Mouse (Mus musculus) hindbrain, embryonic 12.5 days (tissue): ENCODE measurements around the gene Psme2b. TPM values are rescaled to one million over a fixed set of nuclear protein-coding genes. Genes with fewer than 3 reads are reported as not detected.
"Not testable (repeated sequence)": the region's sequence is repeated elsewhere in the genome, so short reads cannot be mapped to it uniquely, and the experiment has no call there.

Experiments
- ATAC-seq: fragments of 200-750 bp; cut with Nextera tagmentation; 2 replicates; pipeline ENCODE4 v1.8.0; 2017; ENCODE audit warnings: moderate TSS enrichment; ENCODE audit not compliant: low FRiP score
- H3K27ac ChIP-seq: fragments of 300-500 bp; sonication (generic); 2 replicates; pipeline ENCODE4 v1.5.1; 2016; ENCODE audit warnings: mild to moderate bottlenecking
- H3K27me3 ChIP-seq: fragments of 300-500 bp; sonication (generic); 2 replicates; pipeline ENCODE4 v1.6.1; 2016; ENCODE audit warnings: mild to moderate bottlenecking
- H3K36me3 ChIP-seq: fragments of 300-500 bp; sonication (generic); 2 replicates; pipeline ENCODE4 v1.6.1; 2016; ENCODE audit warnings: mild to moderate bottlenecking
- H3K4me1 ChIP-seq: fragments of 300-500 bp; sonication (generic); 2 replicates; pipeline ENCODE4 v1.6.1; 2016
- H3K4me2 ChIP-seq: fragments of 300-500 bp; sonication (generic); replicated peaks from 2 replicates; pipeline ENCODE4 v1.6.1; 2016; ENCODE audit warnings: mild to moderate bottlenecking
- H3K4me3 ChIP-seq: fragments of 300-500 bp; sonication (generic); 2 replicates; pipeline ENCODE4 v1.5.1; 2016; ENCODE audit warnings: mild to moderate bottlenecking
- H3K9ac ChIP-seq: fragments of 300-500 bp; sonication (generic); 2 replicates; pipeline ENCODE4 v1.6.1; 2016; ENCODE audit warnings: mild to moderate bottlenecking, moderate library complexity
- H3K9me3 ChIP-seq: fragments of 300-500 bp; sonication (generic); replicated peaks from 2 replicates; pipeline ENCODE4 v1.6.1; 2016; ENCODE audit warnings: mild to moderate bottlenecking
- WGBS: fragments of 180-500 bp; shearing (Covaris S2); methylation state at CpG from one replicate; pipeline ENCODE4 v1.1.7; 2016; 5-methylcytosine and 5-hydroxymethylcytosine counted together
- polyA plus RNA-seq: library from polyadenylated mRNA; unstranded; fragments of >200 nt; fragmentation: Nextera tagmentation; extraction: Ambion mirVana; gene quantifications from 2 replicates; pipeline ENCODE4 v1.2.1, GENCODE M21; 2016

Psme2b gene
- polyA plus RNA-seq: 2.3 and 2.4 TPM in 2 replicates

DNA sequence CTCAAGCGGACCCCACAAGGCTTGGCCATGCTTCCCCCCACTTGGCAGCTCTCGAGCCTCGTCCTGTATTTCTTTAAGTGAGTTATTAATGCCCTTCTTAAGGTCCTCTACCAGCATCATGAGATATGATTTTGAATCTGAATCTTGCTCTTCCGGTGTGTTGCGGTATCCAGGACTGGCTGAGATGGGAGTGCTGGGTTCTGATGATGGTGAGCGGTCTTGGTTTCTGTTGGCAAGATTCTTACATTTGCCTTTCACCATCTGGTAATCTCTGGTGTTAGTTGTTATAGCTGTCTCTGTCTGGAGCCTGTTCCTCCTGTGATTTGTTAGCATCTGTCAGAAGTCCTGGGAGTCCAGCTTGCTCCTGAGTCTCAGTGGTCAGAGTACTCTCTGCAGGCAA, at the start of gene Psme2b:
Gene Psme2b (minus strand): TSS at position 101 of the 400 bp plus-strand sequence.
- not testable (repeated sequence) for H3K36me3 ChIP-seq, H3K27me3 ChIP-seq, H3K9ac ChIP-seq, H3K4me1 ChIP-seq, ATAC-seq, H3K27ac ChIP-seq, H3K4me3 ChIP-seq, H3K9me3 ChIP-seq, H3K4me2 ChIP-seq
- WGBS: 91% methylated on average over 6 of the region's 6 CpGs

DNA sequence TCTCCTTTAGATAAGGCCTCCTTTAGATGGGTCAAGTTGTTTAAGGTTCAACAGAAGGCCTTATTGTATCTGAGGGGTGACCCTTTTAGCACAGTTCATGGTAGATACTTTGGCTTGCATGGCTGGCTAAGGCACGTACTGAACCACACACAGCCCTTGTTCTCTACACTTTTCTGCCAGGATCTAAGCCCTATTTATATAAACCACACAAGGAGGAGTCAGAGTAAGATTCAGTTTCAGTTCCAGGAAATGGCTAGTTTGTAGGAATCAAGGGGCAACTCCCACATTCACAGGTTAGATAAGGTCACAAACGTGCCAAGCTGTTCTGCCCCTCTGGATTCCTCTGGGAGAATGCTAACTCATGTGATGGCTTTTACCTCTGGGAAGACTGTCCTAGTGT, 48.0 kb upstream of the Psme2b start, which contains the start of gene Tgtp1:
Gene Tgtp1 (minus strand): TSS at position 155 of the 400 bp plus-strand sequence.
- H3K27ac ChIP-seq, H3K4me3 ChIP-seq, H3K27me3 ChIP-seq, H3K9ac ChIP-seq, H3K36me3 ChIP-seq, H3K4me1 ChIP-seq, ATAC-seq, H3K4me2 ChIP-seq, H3K9me3 ChIP-seq: not testable (repeated sequence)
- WGBS: 63% methylated on average over 2 of the region's 2 CpGs

DNA sequence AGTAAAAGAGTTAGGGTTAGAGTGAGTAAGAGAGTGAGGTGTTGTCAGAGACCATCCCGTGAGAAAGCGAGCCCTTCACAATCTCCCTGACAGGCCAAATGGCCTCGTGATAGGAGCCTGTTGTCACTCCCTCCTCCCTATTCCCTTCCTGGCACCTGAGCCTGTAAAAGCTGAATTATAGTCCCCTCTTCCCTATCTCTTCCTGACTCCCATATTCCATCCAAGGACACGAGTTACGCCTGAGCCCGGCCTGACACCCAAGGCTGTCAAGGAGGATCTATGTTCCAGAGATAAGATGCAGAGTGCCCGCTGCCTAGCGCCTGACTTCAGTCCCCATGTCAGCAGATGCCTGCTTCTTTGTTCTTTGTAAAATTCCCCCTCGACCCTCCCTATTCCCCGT, 47.3 kb upstream of the Psme2b start:
- H3K27ac ChIP-seq, H3K4me3 ChIP-seq, H3K9ac ChIP-seq, H3K4me2 ChIP-seq, H3K4me1 ChIP-seq, ATAC-seq, H3K36me3 ChIP-seq, H3K9me3 ChIP-seq, H3K27me3 ChIP-seq: not testable (repeated sequence)
- WGBS: 59% methylated on average over 10 of the region's 10 CpGs

DNA sequence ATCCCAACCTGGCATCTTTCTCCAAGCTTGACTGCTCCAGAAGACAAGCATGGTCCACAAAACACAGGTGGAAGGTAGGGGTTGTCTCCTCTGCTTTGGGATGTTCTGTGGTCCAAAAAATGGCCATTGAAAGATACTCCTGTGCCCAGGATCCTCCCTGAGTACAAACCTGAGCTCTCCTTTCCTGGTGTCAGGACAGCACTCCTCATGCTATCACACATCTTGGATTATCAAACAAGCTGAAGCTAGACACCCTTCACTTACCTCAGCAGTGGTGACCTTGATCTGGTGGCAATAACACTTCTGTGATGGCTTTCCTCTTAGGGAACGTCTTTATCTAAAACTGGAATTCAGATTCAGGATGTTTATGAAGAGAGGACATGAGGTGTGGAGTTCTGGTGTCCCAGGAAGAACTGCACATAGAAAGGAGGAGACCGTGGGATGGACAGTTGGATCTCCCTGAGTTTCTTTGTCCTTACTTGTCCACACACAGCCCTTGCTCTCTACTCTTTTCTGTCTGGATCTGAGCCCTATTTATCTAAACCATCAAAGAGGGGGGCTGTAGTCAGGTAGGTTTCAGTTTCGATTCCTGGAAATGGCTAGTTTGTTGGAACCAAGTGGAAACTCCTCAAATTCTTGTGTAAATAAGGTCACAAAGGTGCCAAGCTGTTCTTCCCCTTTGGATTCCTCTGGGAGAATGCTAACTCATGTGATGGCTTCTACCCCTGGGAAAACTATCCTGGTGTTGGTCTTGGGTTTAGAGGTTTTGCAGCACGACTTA, 45.9 kb upstream of the Psme2b start, which contains the start of gene Gm12185:
Gene Gm12185 (minus strand): TSS at position 487 of the 781 bp plus-strand sequence.
- not testable (repeated sequence) for ATAC-seq, H3K27ac ChIP-seq, H3K4me1 ChIP-seq, H3K9ac ChIP-seq, H3K4me2 ChIP-seq, H3K9me3 ChIP-seq, H3K36me3 ChIP-seq, H3K27me3 ChIP-seq, H3K4me3 ChIP-seq
- WGBS: 69% methylated on average over 4 of the region's 4 CpGs

DNA sequence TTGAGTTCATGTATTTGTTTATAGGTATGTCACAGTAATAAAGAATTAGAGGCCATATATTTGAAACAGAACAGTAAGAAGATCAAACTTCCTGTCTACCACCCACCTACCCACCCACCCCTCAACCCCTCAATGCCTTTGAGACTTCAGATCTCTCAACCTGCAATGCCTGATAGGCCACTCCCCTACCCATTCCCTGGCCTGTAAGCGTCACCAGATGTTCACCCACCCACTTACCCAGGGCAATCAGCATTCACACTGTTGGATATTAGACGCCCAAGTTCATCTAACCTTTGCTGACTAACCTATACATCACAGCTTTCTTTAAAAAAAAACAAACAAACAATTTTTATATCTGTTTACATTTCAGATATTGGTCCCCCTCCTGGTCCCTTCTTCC, 44.0 kb upstream of the Psme2b start:
- not testable (repeated sequence) for H3K4me1 ChIP-seq, H3K9ac ChIP-seq, H3K27ac ChIP-seq, H3K4me2 ChIP-seq, H3K4me3 ChIP-seq, ATAC-seq, H3K9me3 ChIP-seq, H3K36me3 ChIP-seq, H3K27me3 ChIP-seq
- 81% methylated on average over 2 of the region's 2 CpGs for WGBS

DNA sequence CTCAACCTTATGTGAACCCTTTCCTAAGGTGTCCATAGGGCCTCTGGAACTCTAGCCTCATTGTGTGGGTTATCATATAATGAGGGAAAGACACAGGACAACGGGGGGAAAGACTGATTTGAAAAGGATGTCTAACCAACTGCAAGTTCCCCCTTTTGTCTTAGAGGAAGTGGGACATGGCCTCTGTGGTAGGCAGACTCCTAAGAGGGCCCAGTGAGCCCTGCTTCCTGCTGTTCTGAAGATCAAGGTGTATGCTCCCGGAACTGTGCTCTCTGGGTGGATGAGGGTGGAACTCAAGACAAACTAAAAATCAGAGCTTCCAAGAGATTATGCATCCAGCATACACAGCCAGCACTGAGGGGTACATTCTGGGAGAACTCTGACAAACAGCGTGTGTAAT, 42.2 kb upstream of the Psme2b start:
- not testable (repeated sequence) for H3K36me3 ChIP-seq, H3K27me3 ChIP-seq, H3K4me2 ChIP-seq, H3K4me1 ChIP-seq, H3K4me3 ChIP-seq, H3K9me3 ChIP-seq, ATAC-seq, H3K9ac ChIP-seq, H3K27ac ChIP-seq
- WGBS: 88% methylated on average over 2 of the region's 3 CpGs

DNA sequence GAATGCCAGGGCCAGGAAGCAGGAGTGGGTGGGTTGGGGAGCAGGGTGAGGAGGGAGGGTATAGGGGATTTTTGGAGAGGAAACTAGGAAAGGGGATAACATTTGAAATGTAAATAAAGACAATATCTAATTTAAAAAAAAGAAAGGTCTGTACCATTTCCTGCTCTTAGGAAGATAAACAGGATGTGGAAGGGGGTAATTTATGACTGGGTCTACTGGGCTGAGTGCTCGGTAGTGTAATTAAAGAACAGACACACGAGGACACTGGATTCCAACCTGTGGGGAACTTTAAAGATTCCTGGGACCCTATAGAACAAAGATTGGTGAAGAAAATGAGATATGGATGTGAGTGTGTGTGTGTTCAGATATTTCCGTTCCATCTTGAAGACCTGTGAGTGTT, 36.9 kb upstream of the Psme2b start:
- H3K4me2 ChIP-seq, H3K27ac ChIP-seq, H3K27me3 ChIP-seq, H3K4me3 ChIP-seq, ATAC-seq, H3K4me1 ChIP-seq, H3K9me3 ChIP-seq, H3K9ac ChIP-seq, H3K36me3 ChIP-seq: not testable (repeated sequence)
- no CpG with 5 or more reads among the region's 3 CpGs for WGBS

DNA sequence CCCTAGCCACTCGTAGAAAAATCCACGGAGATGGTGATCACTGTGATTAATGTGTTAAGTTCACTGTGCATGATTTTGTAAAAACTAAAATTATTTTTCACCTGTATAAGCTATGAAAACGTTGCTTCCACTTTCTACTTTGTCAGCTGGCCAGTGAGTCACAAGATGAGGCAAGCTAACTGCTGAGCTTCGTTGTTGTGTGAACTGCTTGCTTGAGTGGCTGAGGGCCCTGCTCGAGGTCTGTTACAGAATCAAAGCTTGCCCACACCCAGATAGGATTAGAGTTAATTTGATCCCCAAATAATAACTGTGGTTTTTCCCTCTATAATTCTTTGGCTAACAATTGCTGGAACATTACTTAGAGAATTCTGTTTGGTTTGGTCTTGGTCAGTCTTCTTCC, 34.1 kb upstream of the Psme2b start:
- H3K36me3 ChIP-seq, H3K9me3 ChIP-seq, H3K9ac ChIP-seq, H3K4me3 ChIP-seq, H3K4me2 ChIP-seq, H3K27me3 ChIP-seq, ATAC-seq, H3K27ac ChIP-seq, H3K4me1 ChIP-seq: not testable (repeated sequence)
- no CpG with 5 or more reads among the region's 5 CpGs for WGBS

DNA sequence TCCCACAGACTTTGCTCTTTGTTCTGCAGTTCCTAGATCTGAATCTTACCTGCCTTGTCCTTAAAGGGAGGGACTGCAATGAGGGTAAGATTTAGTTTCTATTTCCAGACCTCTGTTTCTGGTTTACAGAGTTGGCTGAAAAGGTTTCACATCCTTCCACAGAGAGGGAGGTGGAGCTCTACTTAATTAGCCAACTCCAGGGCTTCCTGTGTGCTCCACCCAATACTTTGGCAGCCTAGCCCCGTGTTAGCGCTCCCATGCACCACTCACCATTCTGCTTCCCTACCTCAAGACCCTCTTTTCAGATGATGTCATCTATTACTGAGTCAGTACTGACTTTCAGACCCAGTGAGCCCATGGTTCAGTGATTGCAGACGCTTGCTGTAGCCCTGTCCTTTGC, 33.3 kb upstream of the Psme2b start, which contains the start of gene 9930111J21Rik1:
Gene 9930111J21Rik1 (minus strand): TSS at position 148 of the 400 bp plus-strand sequence.
- not testable (repeated sequence) for H3K27me3 ChIP-seq, H3K4me3 ChIP-seq, H3K27ac ChIP-seq, ATAC-seq, H3K36me3 ChIP-seq, H3K9ac ChIP-seq, H3K9me3 ChIP-seq, H3K4me1 ChIP-seq, H3K4me2 ChIP-seq
- no CpG with 5 or more reads among the region's 3 CpGs for WGBS

DNA sequence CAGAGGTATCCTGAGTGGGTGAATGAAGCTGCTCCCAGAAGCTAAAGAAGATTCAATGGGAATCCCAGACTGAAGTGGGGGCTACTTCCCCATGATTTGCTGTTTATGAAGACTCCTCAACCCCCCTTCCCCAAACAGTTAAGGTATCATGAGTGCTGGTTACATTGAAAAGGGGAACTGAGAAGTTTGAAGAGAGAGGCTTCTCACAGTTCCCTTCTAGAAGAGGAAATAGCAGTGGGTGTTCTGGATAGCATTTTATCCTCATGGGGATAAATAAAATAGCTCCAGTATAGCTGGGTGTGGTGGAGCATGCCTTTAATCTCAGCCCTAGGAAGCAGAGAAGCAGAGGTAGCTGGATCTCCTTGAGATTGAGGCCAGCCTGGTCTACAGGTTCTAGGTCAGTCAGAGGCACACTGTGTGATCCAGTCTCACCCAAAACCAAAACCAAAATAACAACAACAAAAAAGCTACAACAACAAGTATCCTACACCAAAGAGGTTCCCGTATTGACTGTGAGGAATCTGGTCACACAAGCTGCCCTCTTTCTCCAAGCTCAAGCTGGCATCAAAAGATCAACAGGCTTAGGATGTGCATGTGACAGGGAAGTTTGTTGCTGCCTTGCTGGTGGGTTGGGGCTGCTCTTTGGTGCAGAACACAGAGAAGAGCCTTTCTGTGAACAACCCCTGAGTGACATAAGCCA, 32.4 kb upstream of the Psme2b start, which contains the start of gene Olfr56:
Gene Olfr56 (plus strand): TSS at position 650 of the 700 bp plus-strand sequence.
- WGBS: no CpG with 5 or more reads among the region's 1 CpGs
- not testable (repeated sequence) for H3K9me3 ChIP-seq, H3K4me2 ChIP-seq, H3K4me3 ChIP-seq, H3K27me3 ChIP-seq, H3K27ac ChIP-seq, H3K4me1 ChIP-seq, ATAC-seq, H3K36me3 ChIP-seq, H3K9ac ChIP-seq

DNA sequence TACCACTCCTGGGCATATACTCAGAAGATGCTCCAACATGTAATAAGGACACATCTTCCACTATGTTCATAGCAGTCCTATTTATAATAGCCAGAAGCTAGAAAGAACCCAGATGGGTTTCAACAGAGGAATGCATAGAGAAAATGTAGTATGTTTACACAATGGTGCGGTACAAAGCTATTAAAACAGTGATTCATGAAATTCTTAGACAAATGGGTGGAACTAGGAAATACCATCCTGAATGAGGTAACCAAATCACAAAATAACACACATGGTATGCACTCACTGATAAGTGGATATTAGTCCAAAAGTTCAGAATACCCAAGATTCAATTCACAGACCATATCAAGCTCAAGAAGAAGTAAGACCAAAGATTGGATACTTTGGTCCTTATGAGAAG, 28.7 kb upstream of the Psme2b start:
- not testable (repeated sequence) for H3K4me2 ChIP-seq, H3K4me3 ChIP-seq, H3K27me3 ChIP-seq, H3K27ac ChIP-seq, H3K9ac ChIP-seq, ATAC-seq, H3K9me3 ChIP-seq, H3K4me1 ChIP-seq, H3K36me3 ChIP-seq
- WGBS: no CpG with 5 or more reads among the region's 1 CpGs

DNA sequence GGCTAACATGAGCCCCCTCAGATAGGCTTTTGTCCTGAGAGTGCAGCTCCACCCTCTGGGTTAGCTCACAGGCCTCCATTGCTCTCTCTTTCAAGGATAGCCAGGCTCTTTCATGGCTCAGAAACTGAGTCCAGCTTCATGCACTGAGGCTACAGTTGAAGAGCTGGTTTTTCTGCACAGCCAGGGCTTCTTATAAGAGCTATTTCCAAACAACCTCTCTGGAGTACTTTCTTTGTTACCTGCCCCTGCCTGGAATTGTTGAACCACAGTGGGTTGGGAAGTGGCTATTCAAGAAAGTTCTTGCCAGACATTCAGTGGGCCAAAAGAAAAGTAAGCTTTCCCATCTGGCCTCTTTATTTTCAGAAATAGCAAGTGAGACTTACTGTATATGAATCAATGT, 6.7 kb downstream of the Psme2b start:
- H3K4me2 ChIP-seq, ATAC-seq, H3K27me3 ChIP-seq, H3K27ac ChIP-seq, H3K9ac ChIP-seq, H3K4me1 ChIP-seq, H3K4me3 ChIP-seq, H3K9me3 ChIP-seq, H3K36me3 ChIP-seq: not testable (repeated sequence)

DNA sequence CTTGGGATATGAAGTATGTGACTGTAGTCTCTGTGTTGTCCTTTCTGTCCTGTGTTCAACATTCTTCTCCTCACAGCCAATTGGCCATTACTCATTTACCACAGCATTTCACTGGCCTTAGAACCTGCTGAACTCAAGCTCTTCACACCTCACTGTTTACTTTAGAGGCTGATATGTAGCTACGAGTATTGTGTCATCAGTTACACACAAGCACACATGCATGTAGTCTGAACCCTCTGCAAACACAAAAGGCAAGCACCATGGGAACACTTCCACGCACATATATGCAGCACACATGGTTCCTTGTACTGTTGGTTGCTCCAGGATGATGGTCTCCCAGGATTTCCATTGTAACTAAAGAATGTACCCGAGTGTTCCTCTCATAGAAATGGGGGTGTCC, 10.7 kb downstream of the Psme2b start:
- not testable (repeated sequence) for H3K4me1 ChIP-seq, H3K4me3 ChIP-seq, H3K9ac ChIP-seq, ATAC-seq, H3K4me2 ChIP-seq, H3K27me3 ChIP-seq, H3K9me3 ChIP-seq, H3K27ac ChIP-seq, H3K36me3 ChIP-seq
- no CpG with 5 or more reads among the region's 3 CpGs for WGBS
